14 mouse cellular contexts compared by ENCODE assay signal in genomic region chr3:120982795-120983555, GRCm38 (mm10).
DNase-seq lines count a peak whose midpoint lies in the region; ATAC-seq and TF ChIP-seq lines count a peak whose summit lies in the region.
"Had no signal": no experiment of that assay in that cellular context is flagged by ENCODE, and none has a peak within 500 bp of the region (broad histone marks: within the 10 kb centered on the region; RNA-seq: fewer than 3 reads in every experiment).

No protein-coding gene starts in this region.

- H3K27me3 ChIP-seq in forebrain, embryonic 12.5 days, result 0 out of 2 replicates have a peak, but pooled peaks cover 7% of the 10 kb centered on the region
- no peaks in the 10 kb centered on the region for H3K27me3 ChIP-seq in hindbrain, embryonic 16.5 days (replicated peaks; ENCODE audit: control insufficient read depth, insufficient read depth, low read length)
- no peaks in the 10 kb centered on the region for H3K27me3 ChIP-seq in neural tube, embryonic 12.5 days (replicated peaks)
- no peaks in the 10 kb centered on the region for H3K27me3 ChIP-seq in thymus, adult 2 months (ENCODE audit: control insufficient read depth, insufficient read depth, low read length)
- H3K27me3 ChIP-seq: limb, embryonic 13.5 days had no signal

- no peak for TF ChIP-seq POLR2A in thymus, adult 2 months (IDR thresholded peaks at IDR 0.05; ENCODE audit: control insufficient read depth, extremely low read depth, insufficient read depth, low read length, poor library complexity)

- ATAC-seq in forebrain, embryonic 12.5 days (ENCODE audit: low FRiP score), result peak; percentile 79
- ATAC-seq in hindbrain, embryonic 16.5 days, result peak; percentile 60
- ATAC-seq in neural tube, embryonic 12.5 days (ENCODE audit: low FRiP score, low read depth), result peak; percentile 63; the same call in 1 of the 2 replicates

- no peaks in the 10 kb centered on the region for H3K9me3 ChIP-seq in forebrain, embryonic 12.5 days
- no peaks in the 10 kb centered on the region for H3K9me3 ChIP-seq in hindbrain, embryonic 16.5 days (ENCODE audit: control insufficient read depth, low read length)
- no peaks in the 10 kb centered on the region for H3K9me3 ChIP-seq in neural tube, embryonic 12.5 days
- H3K9me3 ChIP-seq: heart, embryonic 10.5 days; limb, embryonic 13.5 days had no signal

- no peak overlapping the region for H3K4me3 ChIP-seq in forebrain, embryonic 12.5 days (replicated peaks)
- no peak overlapping the region for H3K4me3 ChIP-seq in hindbrain, embryonic 16.5 days (ENCODE audit: low read length)
- no peak overlapping the region for H3K4me3 ChIP-seq in neural tube, embryonic 12.5 days
- no peak overlapping the region for H3K4me3 ChIP-seq in thymus, adult 2 months (ENCODE audit: control insufficient read depth, insufficient read depth, low read length)
- H3K4me3 ChIP-seq: heart, embryonic 10.5 days; limb, embryonic 13.5 days had no signal

- peaks cover 15% of the 10 kb centered on the region for H3K4me1 ChIP-seq in forebrain, embryonic 12.5 days
- peaks cover 8% of the 10 kb centered on the region for H3K4me1 ChIP-seq in hindbrain, embryonic 16.5 days (ENCODE audit: control insufficient read depth, insufficient read depth, low read depth, low read length)
- H3K4me1 ChIP-seq in neural tube, embryonic 12.5 days, result peaks cover 6% of the 10 kb centered on the region
- no peaks in the 10 kb centered on the region for H3K4me1 ChIP-seq in thymus, adult 2 months (replicated peaks; ENCODE audit: control insufficient read depth, insufficient read depth, low read length)
- H3K4me1 ChIP-seq: heart, embryonic 10.5 days had no signal

- H3K9ac ChIP-seq in forebrain, embryonic 12.5 days, result no peak overlapping the region
- no peak overlapping the region for H3K9ac ChIP-seq in hindbrain, embryonic 16.5 days (ENCODE audit: low read depth, low read length)
- H3K9ac ChIP-seq in neural tube, embryonic 12.5 days, result no peak overlapping the region
- H3K9ac ChIP-seq: limb, embryonic 13.5 days had no signal

- no peak for TF ChIP-seq CTCF in thymus, adult 2 months (IDR thresholded peaks at IDR 0.05; ENCODE audit: borderline replicate concordance, control insufficient read depth, extremely low read depth, insufficient read depth, low read length, poor library complexity)

- peak overlapping the region; percentile 65 for H3K27ac ChIP-seq in forebrain, embryonic 12.5 days
- no peak overlapping the region for H3K27ac ChIP-seq in hindbrain, embryonic 16.5 days (ENCODE audit: low read depth, low read length)
- no peak overlapping the region for H3K27ac ChIP-seq in neural tube, embryonic 12.5 days
- no peak overlapping the region for H3K27ac ChIP-seq in thymus, adult 2 months (ENCODE audit: control insufficient read depth, insufficient read depth, low read length)
- H3K27ac ChIP-seq: heart, embryonic 10.5 days; left cerebral cortex, adult 2 months; limb, embryonic 13.5 days; stomach, postnatal 0 days had no signal

- peak; percentile 11 for DNase-seq in embryo, embryonic 10.5 days (ENCODE audit: low spot score)
- DNase-seq in embryo, embryonic 10 days (ENCODE audit: low spot score), result no peak
- DNase-seq in thymus, adult 2 months, result no peak
- DNase-seq in lung, adult 18-20 months, result no peak
- no peak for DNase-seq in kidney, postnatal 14 days
- DNase-seq: kidney, adult 2 months; lung, postnatal 4 days had no signal

- no peaks in the 10 kb centered on the region for H3K36me3 ChIP-seq in forebrain, embryonic 12.5 days (replicated peaks)
- H3K36me3 ChIP-seq in hindbrain, embryonic 16.5 days (ENCODE audit: control insufficient read depth, insufficient read depth, low read length), result no peaks in the 10 kb centered on the region
- H3K36me3 ChIP-seq in neural tube, embryonic 12.5 days, result no peaks in the 10 kb centered on the region
- no peaks in the 10 kb centered on the region for H3K36me3 ChIP-seq in thymus, adult 2 months (ENCODE audit: control insufficient read depth, insufficient read depth, low read length)
- H3K36me3 ChIP-seq: heart, embryonic 10.5 days; limb, embryonic 13.5 days had no signal

- 7% methylated on average over 10 of the region's 10 CpGs for WGBS in forebrain, embryonic 12.5 days
- WGBS in hindbrain, embryonic 16.5 days, result 26% methylated on average over 10 of the region's 10 CpGs
- 28% methylated on average over 10 of the region's 10 CpGs for WGBS in neural tube, embryonic 12.5 days
- WGBS in thymus, adult 2 months, result 28% methylated on average over 10 of the region's 10 CpGs

- H3K4me2 ChIP-seq in forebrain, embryonic 12.5 days, result 0 out of 2 replicates have a peak overlapping the region, but pooled peaks have one; percentile 17
- peak overlapping the region; percentile 46 for H3K4me2 ChIP-seq in hindbrain, embryonic 16.5 days (ENCODE audit: low read length)
- no peak overlapping the region for H3K4me2 ChIP-seq in neural tube, embryonic 12.5 days (replicated peaks)
